Mouse (Mus musculus): ENCODE measurements around the gene Dera.

DNA sequence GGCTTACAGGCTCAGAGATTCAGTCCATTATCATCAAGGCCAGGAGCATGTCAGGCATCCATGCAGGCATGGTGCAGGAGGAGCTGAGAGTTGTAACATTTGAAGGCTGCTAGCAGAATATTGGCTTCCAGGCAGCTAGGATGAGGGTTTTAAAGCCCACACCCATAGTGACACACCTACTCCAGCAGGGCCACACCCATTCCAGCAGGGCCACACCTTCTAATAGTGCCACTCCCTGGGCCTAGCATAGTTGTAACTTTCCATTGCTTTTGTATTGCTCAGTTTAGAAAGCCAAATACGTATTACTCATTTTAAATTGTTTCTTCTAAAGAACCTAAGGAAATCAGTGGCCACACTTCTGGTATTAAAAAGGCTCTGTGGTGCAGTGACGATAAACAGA lies 13.4 kb upstream of the Dera start:
- TF ChIP-seq CTCF (IDR thresholded peaks at IDR 0.05; ENCODE audit: borderline replicate concordance, control insufficient read depth, extremely low read depth, insufficient read depth, low read length, poor library complexity) (no peak), POLR2A (IDR thresholded peaks at IDR 0.05; ENCODE audit: control insufficient read depth, extremely low read depth, insufficient read depth, low read length, poor library complexity) (no peak)

All from thymus, adult 2 months (tissue).